Mouse (Mus musculus): ENCODE results near the gene Ahr. TPM values are rescaled to one million over a fixed set of nuclear protein-coding genes. Genes with fewer than 3 reads are reported as not detected.

Ahr gene
- total and polyA plus RNA-seq, 3 experiments = not detected

DNA sequence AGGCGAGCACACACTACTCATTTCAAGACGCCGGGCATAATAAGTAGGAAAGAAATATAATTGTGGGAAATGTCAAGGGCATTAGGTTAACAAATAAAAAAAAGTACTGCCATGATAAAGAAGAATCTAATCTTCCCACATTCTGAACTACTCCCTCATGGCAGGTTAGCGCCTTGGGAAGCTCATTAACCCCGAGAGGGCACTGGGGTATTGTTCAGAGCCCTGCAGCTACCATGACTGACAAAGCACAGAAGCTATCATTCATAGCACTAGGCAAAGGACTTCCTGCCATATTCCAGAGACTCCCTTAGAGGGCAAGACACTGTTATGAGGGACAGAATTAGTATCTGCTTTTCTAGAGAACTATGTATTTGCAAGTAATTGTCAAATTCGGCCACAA, 21.1 kb upstream of the Ahr start:
- Histone ChIP-seq H3K9me3 (replicated peaks; ENCODE audit: insufficient read depth, low read length) (no peaks in the 10 kb centered on the region), H3K36me3 (ENCODE audit: control insufficient read depth in 1 of 2, insufficient read depth in 2 of 2, low read length in 2 of 2) (no peaks in the 10 kb centered on the region), H3K27ac (ENCODE audit: control insufficient read depth, low read depth, low read length) (no peak overlapping the region), H3K79me2 (ENCODE audit: control insufficient read depth, insufficient read depth, low read length, poor library complexity) (no peaks in the 10 kb centered on the region), H3K9ac (ENCODE audit: control insufficient read depth, low read depth, low read length, poor library complexity, severe bottlenecking) (no peak overlapping the region), H3K4me3 (ENCODE audit: control insufficient read depth in 1 of 2, insufficient read depth in 1 of 2, low read depth in 2 of 2, low read length in 2 of 2) (no peak overlapping the region), H3K4me1 (ENCODE audit: control insufficient read depth in 1 of 2, insufficient read depth in 2 of 2, low read length in 2 of 2) (no peaks in the 10 kb centered on the region), H3K27me3 (ENCODE audit: control insufficient read depth in 1 of 2, insufficient read depth in 2 of 2, low read length in 2 of 2) (no peaks in the 10 kb centered on the region)
- no peak for DNase-seq (ENCODE audit: low read depth, low spot score)
- no peak for TF ChIP-seq CHD2 (IDR thresholded peaks at IDR 0.05; ENCODE audit: low read length)
- no peak for TF ChIP-seq KAT2A (conservative IDR thresholded peaks at IDR 0.05; ENCODE audit: low read depth, low read length)
- no peak for TF ChIP-seq CHD1 (IDR thresholded peaks at IDR 0.05; ENCODE audit: low read depth, low read length)
- no peak for TF ChIP-seq USF1 (IDR thresholded peaks at IDR 0.05; ENCODE audit: low read depth, low read length)
- no peak for TF ChIP-seq TAL1 (IDR thresholded peaks at IDR 0.05; ENCODE audit: low read length)
- no peak for TF ChIP-seq HCFC1 (IDR thresholded peaks at IDR 0.05; ENCODE audit: low read depth, low read length)
- no peak for TF ChIP-seq RCOR1 (IDR thresholded peaks at IDR 0.05; ENCODE audit: low read depth, low read length)

DNA sequence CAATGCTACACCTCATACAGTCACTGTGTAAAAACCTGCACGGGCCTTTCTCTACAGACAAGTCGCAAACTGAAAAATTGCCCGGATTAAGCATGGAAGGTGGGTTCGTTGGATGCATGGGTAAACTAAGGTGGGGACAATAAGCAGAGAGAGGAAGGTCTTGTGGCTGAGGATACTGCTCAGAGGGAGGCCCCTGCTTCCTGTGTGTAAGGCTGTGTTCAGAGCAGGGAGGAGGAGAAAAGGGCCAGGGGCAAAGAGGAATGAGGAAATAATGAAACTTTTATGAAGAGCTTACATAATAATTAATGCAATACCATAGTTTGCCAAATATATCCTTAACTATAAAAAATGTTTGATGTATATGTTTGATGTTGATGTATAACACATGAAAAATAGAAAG, 19.5 kb upstream of the Ahr start:
- Histone ChIP-seq H3K79me2 (ENCODE audit: control insufficient read depth, insufficient read depth, low read length, poor library complexity) (no peaks in the 10 kb centered on the region), H3K27ac (ENCODE audit: control insufficient read depth, low read depth, low read length) (no peak overlapping the region), H3K27me3 (ENCODE audit: control insufficient read depth in 1 of 2, insufficient read depth in 2 of 2, low read length in 2 of 2) (no peaks in the 10 kb centered on the region), H3K4me1 (ENCODE audit: control insufficient read depth in 1 of 2, insufficient read depth in 2 of 2, low read length in 2 of 2) (no peaks in the 10 kb centered on the region), H3K9ac (ENCODE audit: control insufficient read depth, low read depth, low read length, poor library complexity, severe bottlenecking) (no peak overlapping the region), H3K36me3 (ENCODE audit: control insufficient read depth in 1 of 2, insufficient read depth in 2 of 2, low read length in 2 of 2) (no peaks in the 10 kb centered on the region), H3K9me3 (replicated peaks; ENCODE audit: insufficient read depth, low read length) (no peaks in the 10 kb centered on the region), H3K4me3 (ENCODE audit: control insufficient read depth in 1 of 2, insufficient read depth in 1 of 2, low read depth in 2 of 2, low read length in 2 of 2) (no peak overlapping the region)
- TF ChIP-seq MAX (IDR thresholded peaks at IDR 0.05; ENCODE audit: low read length) = no peak
- no peak for TF ChIP-seq TCF12 (IDR thresholded peaks at IDR 0.05; ENCODE audit: low read depth, low read length)
- TF ChIP-seq POLR2AphosphoS2 (IDR thresholded peaks at IDR 0.05; ENCODE audit: low read length) = no peak
- no peak for TF ChIP-seq TBP (IDR thresholded peaks at IDR 0.05; ENCODE audit: low read depth, low read length)
- no peak for TF ChIP-seq MAFK (IDR thresholded peaks at IDR 0.05; ENCODE audit: borderline replicate concordance, low read depth, low read length)
- DNase-seq (ENCODE audit: low read depth, low spot score) = no peak

DNA sequence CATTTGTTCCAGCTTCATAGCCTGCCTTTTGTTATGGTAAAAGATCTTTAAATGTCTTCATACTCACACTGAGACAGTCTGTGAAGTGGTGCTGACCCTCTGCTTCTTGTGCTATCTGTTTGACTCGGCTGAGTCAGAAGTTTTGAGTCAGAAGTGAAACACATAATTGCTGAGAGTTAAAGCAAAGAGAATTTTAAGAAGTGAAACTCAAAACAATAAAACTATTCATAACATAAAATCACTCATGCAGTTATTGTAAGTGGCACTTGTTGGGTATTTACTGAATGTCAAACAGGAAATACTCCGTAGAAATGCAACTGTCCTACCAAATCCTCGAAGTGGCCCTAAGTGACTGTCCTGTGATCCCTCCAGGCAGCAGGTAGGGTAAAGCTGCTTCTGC, 18.3 kb upstream of the Ahr start:
- Histone ChIP-seq H3K4me3 (ENCODE audit: control insufficient read depth in 1 of 2, insufficient read depth in 1 of 2, low read depth in 2 of 2, low read length in 2 of 2) (no peak overlapping the region), H3K9ac (ENCODE audit: control insufficient read depth, low read depth, low read length, poor library complexity, severe bottlenecking) (no peak overlapping the region), H3K27ac (ENCODE audit: control insufficient read depth, low read depth, low read length) (no peak overlapping the region), H3K9me3 (replicated peaks; ENCODE audit: insufficient read depth, low read length) (no peaks in the 10 kb centered on the region), H3K4me1 (ENCODE audit: control insufficient read depth in 1 of 2, insufficient read depth in 2 of 2, low read length in 2 of 2) (no peaks in the 10 kb centered on the region), H3K27me3 (ENCODE audit: control insufficient read depth in 1 of 2, insufficient read depth in 2 of 2, low read length in 2 of 2) (no peaks in the 10 kb centered on the region), H3K36me3 (ENCODE audit: control insufficient read depth in 1 of 2, insufficient read depth in 2 of 2, low read length in 2 of 2) (no peaks in the 10 kb centered on the region), H3K79me2 (ENCODE audit: control insufficient read depth, insufficient read depth, low read length, poor library complexity) (no peaks in the 10 kb centered on the region)
- TF ChIP-seq CHD1 (IDR thresholded peaks at IDR 0.05; ENCODE audit: low read depth, low read length) (no peak), HCFC1 (IDR thresholded peaks at IDR 0.05; ENCODE audit: low read depth, low read length) (no peak), POLR2A (IDR thresholded peaks at IDR 0.05; ENCODE audit: control insufficient read depth in 1 of 2, insufficient read depth in 1 of 2, low read depth in 1 of 2, low read length in 2 of 2, poor library complexity in 1 of 2) (no peak), ETS1 (IDR thresholded peaks at IDR 0.05; ENCODE audit: low read depth, low read length) (no peak), TAL1 (IDR thresholded peaks at IDR 0.05; ENCODE audit: low read length) (no peak), USF2 (IDR thresholded peaks at IDR 0.05; ENCODE audit: borderline replicate concordance in 1 of 2, insufficient read depth in 1 of 2, low read depth in 1 of 2, low read length in 2 of 2) (no peak), TCF12 (IDR thresholded peaks at IDR 0.05; ENCODE audit: low read depth, low read length) (no peak), MXI1 (IDR thresholded peaks at IDR 0.05; ENCODE audit: low read depth, low read length) (no peak), GATA1 (IDR thresholded peaks at IDR 0.05; ENCODE audit: low read depth, low read length) (no peak), MEF2A (IDR thresholded peaks at IDR 0.05; ENCODE audit: extremely low read depth, insufficient replicate concordance, low read depth, low read length, poor library complexity, severe bottlenecking) (no peak), USF1 (IDR thresholded peaks at IDR 0.05; ENCODE audit: low read depth, low read length) (no peak), RAD21 (IDR thresholded peaks at IDR 0.05; ENCODE audit: low read depth, low read length) (no peak), ZC3H11A (IDR thresholded peaks at IDR 0.05; ENCODE audit: low read depth, low read length) (no peak), ELF1 (IDR thresholded peaks at IDR 0.05; ENCODE audit: low read depth, low read length) (no peak)
- DNase-seq (ENCODE audit: low read depth, low spot score) = no peak

All from MEL (cell line).